Mouse (Mus musculus) MEL (cell line): Measurements from ENCODE around the gene Sema5a.

Experiments
- CHD1 ChIP-seq: IDR thresholded peaks from 2 replicates; pipeline ENCODE4 v1.6.1; 2012; ENCODE audit warnings: low read depth, mild to moderate bottlenecking, inconsistent platforms, low read length, improper control_type of control experiment
- CHD2 ChIP-seq: IDR thresholded peaks from 2 replicates; pipeline ENCODE4 v1.6.1; 2011; ENCODE audit warnings: low read length, improper control_type of control experiment
- CTCF ChIP-seq, 3 experiments: IDR thresholded peaks in 2 of 3; conservative IDR thresholded peaks in 1 of 3; 2 replicates each; pipeline ENCODE4 v1.5.1; 2011 to 2012; ENCODE audit warnings: low read length in 3 of 3, low read depth in 2 of 3, mild to moderate bottlenecking in 2 of 3, improper control_type of control experiment in 1 of 3, inconsistent platforms in 1 of 3, mixed read lengths in 1 of 3, moderate library complexity in 1 of 3; ENCODE audit not compliant: control insufficient read depth in 1 of 3, insufficient read depth in 1 of 3, poor library complexity in 1 of 3, severe bottlenecking in 1 of 3
- ELF1 ChIP-seq: IDR thresholded peaks from 2 replicates; pipeline ENCODE4 v1.6.1; 2014; ENCODE audit warnings: low read depth, mild to moderate bottlenecking, inconsistent platforms, low read length, improper control_type of control experiment, moderate library complexity
- GABPA ChIP-seq: IDR thresholded peaks from 2 replicates; pipeline ENCODE4 v1.6.1; 2012; ENCODE audit warnings: low read depth, mild to moderate bottlenecking, inconsistent platforms, low read length, improper control_type of control experiment, moderate library complexity
- GATA1 ChIP-seq: IDR thresholded peaks from 2 replicates; pipeline ENCODE4 v1.6.1; 2011; ENCODE audit warnings: low read depth, low read length, improper control_type of control experiment
- MAFK ChIP-seq: IDR thresholded peaks from 2 replicates; pipeline ENCODE4 v1.6.1; 2011; ENCODE audit warnings: low read depth, mild to moderate bottlenecking, low read length, improper control_type of control experiment, borderline replicate concordance
- NELFE ChIP-seq: IDR thresholded peaks from 2 replicates; pipeline ENCODE4 v1.6.1; 2011; ENCODE audit warnings: low read depth, low read length, improper control_type of control experiment
- POLR2A ChIP-seq, 2 experiments: IDR thresholded peaks; 2 replicates each; pipeline ENCODE4 v1.6.1; 2011 to 2012; ENCODE audit warnings: low read length in 2 of 2, mild to moderate bottlenecking in 2 of 2, control low read depth in 1 of 2, improper control_type of control experiment in 1 of 2, low read depth in 1 of 2, moderate library complexity in 1 of 2; ENCODE audit not compliant: control insufficient read depth in 1 of 2, insufficient read depth in 1 of 2, poor library complexity in 1 of 2
- SIN3A ChIP-seq: IDR thresholded peaks from 2 replicates; pipeline ENCODE4 v1.6.1; 2012; ENCODE audit warnings: low read length, improper control_type of control experiment, inconsistent platforms
- ZNF384 ChIP-seq: IDR thresholded peaks from 2 replicates; pipeline ENCODE4 v1.6.1; 2012; ENCODE audit warnings: low read depth, mild to moderate bottlenecking, inconsistent platforms, low read length, improper control_type of control experiment

DNA sequence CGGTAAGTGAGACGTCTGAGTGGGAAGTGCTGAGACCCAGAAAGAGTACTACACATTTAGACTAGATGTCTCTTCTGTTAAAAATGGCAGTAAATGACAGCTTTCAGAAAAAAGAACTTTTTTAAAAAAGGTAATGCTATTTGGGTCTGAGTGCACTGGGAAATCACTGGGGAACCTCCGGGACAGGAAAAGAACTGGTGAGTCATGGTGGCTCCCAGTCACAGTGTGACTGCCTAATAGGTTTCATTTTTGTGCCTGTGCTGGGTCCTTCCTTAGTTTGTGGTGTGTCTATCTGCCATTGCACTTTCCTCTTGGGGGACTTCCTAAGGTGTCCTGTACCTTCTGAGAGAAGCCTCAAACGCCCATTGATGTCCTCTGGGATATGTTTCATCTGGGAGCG, 102.7 kb downstream of the Sema5a start:
- TF ChIP-seq CHD2 (no peak), ZNF384 (no peak), POLR2A (IDR thresholded peaks at IDR 0.05; ENCODE audit: control insufficient read depth in 1 of 2, insufficient read depth in 1 of 2, low read depth in 1 of 2, low read length in 2 of 2, poor library complexity in 1 of 2) (no peak), MAFK (no peak), CHD1 (no peak), GATA1 (no peak), NELFE (no peak), ELF1 (no peak), CTCF (IDR thresholded peaks at IDR 0.05 in 2 of 3, conservative IDR thresholded peaks at IDR 0.05 in 1 of 3; ENCODE audit: control insufficient read depth in 1 of 3, insufficient read depth in 1 of 3, low read depth in 2 of 3, low read length in 3 of 3, poor library complexity in 1 of 3, severe bottlenecking in 1 of 3) (no peak), SIN3A (no peak), GABPA (no peak)
